Mouse (Mus musculus) CD8-positive naive resting alpha-beta T cell, adult 2 months (primary cell): ENCODE results near the gene Ubap1.

Experiments used
- DNase-seq, 2 experiments: peaks; one replicate each; pipeline ENCODE4 v3.0.0; 2022; ENCODE audit warnings: low read depth in 2 of 2, low spot score in 2 of 2

Gene Ubap1

DNA sequence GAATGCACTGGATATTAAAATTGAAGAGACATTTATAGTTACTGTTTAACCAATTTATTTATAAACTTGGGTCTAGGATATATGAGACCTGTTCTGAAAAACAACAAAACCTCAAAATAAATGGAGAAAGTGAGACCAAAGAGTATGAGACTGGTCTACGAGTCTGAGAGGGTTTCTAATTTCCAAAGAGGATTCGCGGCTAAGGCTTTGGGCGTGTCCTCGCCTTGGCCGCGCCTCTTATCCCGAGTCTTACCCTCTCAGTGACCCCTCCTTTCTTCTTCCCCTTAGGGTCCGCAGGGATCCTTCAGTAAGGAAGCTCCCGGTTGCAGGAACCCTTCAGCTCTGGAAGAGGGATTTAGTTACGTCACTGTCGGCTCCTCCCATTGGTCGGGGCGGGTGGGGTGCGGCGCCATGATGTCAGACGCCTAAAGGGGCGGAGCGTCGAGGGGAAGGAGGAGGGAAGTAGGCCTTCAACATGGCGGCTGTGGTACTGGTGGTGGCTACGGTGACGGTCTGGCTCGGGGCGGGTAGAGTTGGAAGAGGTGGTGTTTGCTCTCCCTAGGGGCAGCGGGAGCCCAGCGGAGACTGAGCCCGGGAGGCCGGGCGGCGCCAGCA lies at the start of gene Ubap1:
TSS of gene Ubap1 (plus strand) at position 413 of the 615 bp plus-strand sequence.
- peak; percentile 79 to 88 for DNase-seq

DNA sequence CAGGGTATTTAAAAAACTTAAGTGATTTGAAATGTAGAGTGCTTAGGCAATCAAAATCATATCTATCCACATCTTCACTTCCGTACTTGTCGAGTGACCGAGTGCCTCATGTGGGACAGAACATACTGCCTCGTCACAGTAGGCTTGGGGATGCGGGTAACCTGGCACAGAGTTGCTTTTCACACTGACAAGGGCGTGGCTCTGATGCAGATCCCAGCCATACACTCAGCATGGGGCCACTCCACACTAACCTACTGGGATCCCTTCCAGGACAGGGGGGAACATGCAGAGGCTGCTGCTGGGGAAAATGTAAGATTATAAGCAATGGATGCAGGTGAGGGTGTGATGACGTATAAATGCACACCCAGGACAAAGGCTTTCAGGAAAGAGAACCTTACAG lies 45.1 kb upstream of the Ubap1 start:
- DNase-seq, result no peak

DNA sequence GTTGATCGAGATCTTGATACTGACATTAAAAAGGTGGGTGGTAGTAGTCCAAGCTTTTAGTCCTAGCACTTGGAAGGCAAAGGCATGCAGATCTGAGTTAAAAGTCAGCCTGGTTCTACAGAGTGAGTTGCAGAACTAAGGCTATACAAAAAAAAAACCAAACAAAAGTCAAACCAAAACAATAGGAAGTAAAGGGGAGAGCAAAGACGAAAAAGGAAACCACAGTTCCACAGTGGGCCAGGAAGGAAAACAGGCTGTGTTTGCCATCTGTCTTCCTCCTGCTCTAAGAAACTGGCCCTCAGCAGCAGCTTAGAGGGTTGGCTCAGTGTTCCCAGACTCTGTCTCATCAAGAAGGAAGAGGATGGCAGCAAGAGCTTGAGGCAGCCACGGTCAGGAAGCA lies 44.5 kb upstream of the Ubap1 start:
- peak in 1 of 2 experiments; percentile 24 for DNase-seq

DNA sequence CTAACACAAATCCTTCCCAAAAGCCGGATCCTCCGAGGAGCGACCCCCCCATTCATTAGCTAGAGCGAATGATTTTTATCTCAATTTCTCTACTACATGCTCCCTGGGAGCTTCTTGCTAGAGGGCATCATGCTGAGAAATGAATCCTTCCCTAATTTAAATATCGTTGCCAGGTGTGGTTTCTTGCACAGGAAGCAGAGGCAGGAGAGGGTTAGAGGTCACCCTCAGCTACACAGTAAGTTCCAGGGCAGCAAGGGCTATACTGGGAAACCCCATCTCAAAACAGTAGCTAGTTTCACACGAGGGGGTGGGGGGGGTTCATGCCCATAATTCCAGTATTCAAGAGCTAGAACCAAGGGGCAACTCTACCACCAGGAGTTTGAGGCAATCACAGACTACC lies 41.4 kb upstream of the Ubap1 start:
- DNase-seq, result no peak

DNA sequence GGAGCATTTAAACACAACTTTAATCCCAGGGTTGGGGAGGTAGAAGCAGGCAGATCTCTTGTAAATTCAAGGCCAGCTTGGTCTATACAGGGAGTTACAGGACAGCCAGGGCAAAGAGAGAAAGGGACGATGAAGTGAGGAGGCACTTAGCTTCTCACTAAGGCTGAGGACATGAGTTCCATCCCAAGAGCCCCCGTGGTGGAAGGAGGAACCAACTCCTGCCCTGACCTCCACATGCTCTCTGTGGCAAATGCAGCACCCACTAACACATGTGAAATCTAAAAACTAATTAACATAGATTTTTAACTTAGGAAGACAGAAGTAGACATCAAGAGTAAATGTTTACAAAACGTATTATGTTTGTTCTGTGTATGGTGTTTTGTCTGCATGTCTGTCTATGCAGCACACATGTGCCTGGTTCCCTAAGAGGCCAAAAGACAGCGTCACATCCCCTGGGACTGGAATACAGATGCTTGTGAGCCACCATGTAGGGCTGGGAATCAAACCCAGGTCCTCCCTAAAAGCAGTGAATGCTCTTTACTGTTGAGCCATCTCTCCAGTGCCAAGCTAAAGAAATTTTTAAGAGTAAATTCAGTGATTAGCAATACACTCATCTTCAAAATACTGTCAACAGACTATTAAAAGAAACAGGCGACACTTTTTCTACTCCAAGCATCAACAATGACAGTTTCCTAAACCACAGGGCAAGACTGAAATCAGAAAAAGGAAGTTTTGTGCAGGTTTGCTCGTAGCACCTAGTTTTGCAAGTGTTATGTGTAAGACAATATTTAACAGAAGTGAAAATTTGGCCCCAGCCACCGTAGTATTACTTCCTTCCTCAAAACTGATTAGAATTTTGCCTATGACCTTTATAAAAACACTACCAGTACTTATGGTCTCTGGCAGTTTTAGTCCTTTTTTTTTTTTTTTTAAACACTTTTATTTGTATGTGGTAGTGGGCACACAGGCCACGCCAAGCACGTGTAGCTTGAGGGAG lies 37.9 kb upstream of the Ubap1 start:
- no peak for DNase-seq

DNA sequence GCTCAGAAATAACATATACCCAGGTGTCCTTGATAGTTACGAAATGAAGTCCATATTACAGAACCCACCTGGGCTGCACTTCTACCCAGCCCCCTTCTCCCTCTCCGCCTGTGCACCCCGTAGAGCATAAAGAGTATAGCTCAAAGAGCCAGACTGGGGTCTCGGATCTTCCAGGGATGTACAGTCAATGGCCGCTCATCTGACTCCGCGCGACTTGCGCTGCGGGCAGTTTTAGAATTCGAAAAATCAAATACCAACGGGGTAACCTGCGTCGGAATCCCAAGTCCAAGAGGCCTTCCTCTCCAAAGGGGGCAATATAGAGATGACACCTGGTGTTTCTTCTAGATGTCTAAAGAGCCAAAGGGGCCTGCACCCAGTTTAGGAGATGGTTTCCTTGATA lies 35.1 kb upstream of the Ubap1 start:
- no peak for DNase-seq

DNA sequence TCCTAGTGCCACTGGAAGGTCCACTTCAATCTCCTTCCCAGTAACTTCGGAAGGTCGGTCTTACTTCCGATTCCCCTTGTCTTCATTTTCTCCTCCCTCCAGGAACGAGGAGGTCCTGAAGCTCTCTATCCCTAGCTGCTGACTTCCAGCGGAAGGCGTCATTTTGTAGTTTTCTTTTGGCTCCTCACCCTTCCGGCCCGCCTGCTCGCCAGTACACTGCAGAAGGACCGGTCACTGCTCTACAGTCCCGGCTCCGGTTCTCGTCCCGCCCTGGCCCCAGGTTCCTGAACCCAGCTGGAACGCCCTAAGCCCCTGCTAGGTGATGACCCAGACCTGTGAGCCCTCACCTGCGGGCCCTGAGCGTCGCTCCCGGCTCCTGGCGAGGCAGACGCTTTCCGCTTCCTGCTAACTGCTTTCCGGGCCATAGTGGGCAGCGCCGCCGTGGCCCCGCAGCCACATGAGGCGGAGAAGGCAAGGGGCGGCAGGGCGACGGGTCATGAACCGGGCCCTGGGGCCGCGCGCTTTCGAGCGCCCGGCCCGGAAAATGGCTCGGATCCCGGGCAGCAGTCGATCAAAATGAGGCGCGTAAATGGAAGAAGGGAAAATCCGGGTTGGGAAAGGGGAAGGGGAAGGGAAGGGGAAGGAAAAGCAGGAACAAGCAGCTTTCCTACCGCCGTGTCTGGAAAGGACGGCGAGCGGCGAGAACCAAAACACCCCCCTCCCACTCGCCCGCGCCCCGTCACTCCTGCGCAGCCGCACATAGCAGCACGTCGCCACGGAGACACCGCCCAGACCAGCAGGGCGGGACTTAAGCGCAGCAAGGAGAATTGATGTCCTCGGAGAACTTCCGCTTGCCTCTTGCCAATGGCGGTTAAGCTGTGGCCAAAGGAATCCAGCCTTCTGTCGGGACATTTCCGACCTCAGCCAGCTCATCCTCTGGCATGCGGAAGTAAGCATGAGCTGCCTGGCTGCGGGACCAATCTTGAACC lies 34.4 kb upstream of the Ubap1 start, which contains the start of gene Dcaf12:
TSS of gene Dcaf12 (minus strand) at position 749 of the 989 bp plus-strand sequence.
- DNase-seq, result peak; percentile 83 to 91

DNA sequence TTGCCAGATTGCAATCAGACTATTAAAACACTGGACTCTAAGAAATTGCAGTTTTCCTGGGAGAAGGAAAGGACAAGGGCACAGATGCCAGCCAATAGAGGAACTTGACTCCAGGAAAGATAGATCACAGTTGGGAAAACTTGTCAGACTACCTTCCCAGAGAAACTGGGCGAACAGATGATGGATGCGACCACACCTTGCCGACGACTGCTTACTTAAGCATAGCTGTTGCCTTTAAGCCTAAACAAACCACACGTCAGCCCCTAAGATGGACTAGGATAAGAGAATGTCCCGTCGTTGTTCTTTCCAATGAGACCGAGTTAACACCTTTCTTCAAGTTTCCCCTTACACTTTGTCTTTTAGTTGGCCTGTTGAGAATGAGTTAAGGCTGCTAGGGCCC lies 33.6 kb upstream of the Ubap1 start:
- no peak for DNase-seq

DNA sequence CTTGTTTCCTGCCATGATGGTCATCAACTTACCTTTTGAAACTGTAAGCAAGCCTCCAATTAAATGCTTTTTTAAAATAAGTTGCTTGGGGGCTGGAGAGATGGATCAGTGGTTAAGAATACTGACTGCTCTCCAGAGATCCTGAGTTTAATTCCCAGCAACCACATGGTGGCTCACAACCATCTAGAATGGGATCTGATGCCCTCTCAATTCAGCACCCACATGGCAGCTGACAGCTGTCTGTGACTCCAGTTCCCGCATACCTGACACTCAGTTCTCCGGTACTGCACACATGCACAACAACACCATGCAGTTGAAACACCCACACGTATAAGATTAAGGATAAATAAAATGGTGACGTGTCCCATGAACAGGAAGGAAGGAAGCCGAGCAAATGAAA lies 30.5 kb upstream of the Ubap1 start:
- no peak for DNase-seq

DNA sequence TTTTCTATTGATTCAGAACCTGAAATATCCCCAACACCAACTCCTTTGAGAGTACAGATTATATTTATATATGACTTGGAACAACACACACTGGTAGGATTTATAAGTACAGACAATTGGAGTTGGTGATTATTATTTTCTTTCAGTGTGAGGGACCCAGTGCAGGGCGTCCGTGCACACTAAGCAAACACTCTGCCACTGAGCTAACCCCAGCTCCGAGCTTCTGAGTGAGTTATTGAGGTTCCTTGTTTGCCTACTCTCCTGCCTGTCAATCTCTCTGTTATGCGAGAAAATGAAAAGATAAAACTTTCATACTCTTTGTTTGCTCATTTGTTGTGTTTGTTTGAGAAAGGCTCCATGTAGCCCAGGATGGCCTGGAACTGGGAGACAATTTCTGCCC lies 27.8 kb upstream of the Ubap1 start:
- DNase-seq, result no peak

DNA sequence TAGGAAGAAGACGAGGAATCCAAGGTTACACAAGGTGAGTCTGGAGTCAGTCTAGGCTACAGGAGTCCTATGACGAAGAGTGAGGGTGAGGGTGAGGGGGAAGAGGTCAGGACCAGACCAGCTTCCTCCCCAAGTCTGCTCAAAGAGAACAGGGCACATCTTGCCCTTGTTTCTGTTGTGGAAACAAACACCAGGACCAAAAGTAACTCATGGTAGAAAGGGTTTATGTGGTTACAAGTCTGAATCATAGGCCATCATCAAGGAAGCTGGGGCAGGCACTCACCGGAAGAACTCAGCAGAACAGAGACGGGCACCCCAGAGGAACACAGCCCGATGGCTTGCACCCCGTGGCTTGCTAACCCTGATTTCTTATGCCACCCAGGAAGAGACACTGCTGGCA lies 21.9 kb upstream of the Ubap1 start:
- DNase-seq, result no peak

DNA sequence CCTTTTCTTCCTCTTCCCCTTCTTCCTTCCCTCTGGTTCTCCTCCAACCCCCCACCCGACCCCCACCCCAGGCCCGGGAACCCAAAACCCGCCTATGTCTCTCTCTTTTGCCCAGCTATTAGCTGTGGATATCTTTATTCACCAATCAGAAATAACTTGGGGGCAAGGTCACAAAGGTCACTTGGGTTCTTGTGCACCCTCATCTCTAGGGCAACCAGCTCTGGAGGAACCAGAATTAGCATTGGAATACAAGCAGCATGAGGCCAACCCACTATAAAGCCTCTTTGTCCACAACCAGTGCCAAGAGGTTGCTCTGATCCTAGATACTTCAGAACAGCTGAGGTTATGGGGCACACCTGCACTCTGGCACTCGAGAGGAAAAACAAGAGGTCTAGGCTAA lies 19.3 kb upstream of the Ubap1 start:
- DNase-seq, result no peak

DNA sequence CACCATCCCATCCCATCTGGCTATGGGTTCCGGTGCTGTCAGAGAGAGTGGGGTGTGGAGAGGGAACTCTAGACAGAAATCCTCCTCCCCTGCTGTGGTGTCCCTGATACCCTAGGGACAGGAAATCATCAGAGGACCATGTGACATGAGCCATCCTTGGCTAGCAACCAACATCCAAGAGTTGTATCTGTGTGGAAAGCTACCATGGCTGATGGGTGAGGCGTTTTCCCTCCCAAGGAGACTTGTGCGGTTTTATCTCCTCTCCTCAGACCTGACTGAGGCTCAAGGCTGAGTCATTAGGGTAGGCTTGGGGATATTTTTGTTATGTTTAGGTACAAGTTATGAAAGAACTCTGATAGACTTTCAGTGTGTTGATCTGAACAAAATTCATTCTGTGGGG lies 17.7 kb upstream of the Ubap1 start:
- no peak for DNase-seq

DNA sequence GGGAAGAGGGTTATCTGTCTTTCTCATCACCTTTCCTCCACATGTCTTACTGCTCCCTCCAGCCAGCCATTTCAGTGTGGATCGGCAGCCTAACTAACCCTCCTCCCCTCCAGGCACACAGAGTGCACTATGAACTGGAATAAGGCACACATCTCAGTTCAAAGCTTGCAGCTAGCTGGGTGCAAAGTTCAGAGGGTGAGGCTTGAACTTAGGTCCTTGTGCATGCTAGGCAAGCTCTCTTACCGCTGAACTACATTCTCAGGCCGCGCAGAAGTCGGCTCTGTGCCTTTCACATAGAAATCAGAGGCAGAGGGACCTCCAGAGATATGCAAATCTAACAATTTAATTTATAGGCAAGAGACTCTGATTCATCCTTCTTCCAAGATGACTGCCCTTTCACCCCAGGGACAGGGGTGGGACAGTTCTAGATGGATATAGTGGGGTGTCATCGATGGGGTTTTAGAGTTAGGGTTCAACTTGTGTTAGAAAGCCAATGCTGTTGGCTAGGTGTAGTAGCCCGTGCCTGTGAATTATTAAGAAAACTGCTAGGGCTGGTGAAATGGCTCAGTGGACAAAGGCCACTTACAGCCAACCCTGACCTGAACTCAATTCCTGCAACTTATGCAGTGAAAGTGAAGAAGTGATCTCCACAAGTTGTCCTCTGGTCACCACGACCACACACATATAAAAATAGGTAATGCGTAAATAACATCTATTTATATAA lies 16.9 kb upstream of the Ubap1 start:
- DNase-seq, result no peak

DNA sequence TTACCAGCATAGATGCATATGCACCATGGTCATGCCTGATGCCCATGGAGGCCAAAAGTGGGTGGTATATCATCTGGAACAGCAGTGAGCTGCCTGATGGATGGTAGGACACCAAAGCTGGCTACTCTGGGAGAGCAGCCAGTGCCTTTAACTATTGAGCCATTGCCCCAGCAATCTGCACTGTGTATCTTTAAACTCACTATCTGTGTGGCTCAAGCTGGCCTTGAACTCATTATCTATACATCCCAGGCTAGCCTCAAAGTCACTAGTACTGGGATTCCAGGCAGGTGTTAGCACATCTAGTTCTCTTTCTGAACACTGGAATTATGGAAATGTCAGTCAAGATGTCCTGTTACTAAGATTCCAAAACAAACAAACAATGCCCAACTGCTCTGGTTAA lies 12.2 kb upstream of the Ubap1 start:
- no peak for DNase-seq

DNA sequence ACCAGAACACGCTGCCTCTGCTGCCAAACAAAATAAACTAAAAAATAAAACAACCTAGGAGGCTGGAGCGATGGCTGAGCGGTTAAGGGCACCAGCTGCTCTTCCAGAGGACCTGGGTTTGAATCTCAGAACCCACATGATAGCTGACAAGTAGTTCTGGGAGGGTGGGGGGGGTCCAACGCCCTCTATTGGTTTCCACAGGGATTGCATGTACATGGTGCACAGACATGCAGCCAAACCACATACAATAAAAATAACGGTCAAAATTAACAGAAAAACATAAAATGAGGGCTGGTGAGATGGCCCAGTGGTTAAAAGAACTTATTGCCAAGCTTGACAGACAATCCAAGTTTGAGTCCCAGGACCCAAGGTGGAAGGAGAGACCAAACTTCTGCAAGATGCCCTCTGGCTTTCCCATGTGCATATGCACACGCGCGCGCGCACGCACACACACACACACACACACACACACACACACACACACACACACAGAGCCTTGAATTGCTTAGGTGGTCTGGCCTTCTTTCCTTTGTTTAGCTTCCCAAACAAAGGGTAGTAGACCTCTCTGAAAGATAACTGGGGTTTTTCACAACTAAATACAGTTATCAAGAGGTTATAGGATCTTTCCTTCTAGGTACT lies 7.8 kb upstream of the Ubap1 start:
- DNase-seq, result no peak

DNA sequence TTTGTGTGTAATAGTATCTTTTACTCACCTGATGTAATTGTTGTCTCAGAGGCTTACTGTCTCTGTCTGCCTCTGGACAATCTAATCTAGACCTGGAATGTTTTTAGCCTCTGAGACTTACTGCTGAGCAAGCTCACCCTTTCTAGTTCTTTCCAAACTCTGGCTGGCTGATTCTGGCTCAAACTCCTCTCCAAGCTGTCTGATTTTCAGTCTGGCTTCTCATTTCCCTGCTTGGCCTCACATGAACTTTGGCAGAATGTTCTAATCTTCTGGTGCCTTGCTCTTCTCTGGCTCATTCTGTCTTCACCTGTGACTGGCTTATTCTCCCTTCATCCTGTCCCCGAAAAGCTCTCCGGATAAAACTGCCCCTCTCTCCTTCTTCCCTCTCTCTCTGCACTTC lies 2.8 kb upstream of the Ubap1 start:
- no peak for DNase-seq

DNA sequence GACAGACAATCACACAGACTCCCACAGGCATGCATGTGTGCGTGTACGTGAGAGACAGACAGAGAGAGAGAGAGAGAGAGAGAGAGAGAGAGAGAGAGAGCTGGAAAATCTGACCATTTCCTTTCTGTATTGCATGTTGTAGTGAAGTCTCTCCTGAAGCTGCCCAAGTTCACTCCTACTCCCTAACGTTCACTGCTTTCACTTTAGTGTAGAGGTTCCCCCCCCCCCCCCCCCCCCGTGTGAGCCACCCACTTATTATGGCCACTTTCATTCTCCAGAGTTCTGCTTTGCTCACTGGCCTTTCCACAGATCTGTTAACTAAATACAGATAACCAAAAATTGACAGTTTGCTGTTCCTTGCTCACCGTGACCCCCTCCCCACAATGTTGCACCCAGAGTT lies 957 bp upstream of the Ubap1 start:
- DNase-seq, result peak in 1 of 2 experiments; percentile 14

DNA sequence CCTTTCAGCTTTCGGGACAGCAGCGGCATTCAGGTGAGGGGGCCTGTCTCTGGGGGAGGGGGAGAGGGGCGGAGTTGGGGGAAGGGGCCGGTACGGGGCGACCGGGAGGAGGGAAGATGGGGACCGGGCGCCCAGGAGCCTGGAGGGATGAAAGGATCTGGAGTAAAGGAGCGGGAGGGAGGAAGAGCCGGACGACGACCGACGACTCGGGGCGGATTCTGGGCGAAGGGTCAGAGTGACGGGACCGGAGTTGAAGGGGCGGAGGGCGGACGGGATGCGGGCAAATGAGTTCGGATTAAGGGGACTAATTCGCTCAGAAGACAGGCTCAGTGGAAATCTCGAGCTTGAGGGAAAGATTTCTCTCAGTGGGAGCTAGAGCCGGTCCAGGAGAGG lies 399 bp downstream of the Ubap1 start:
- DNase-seq, result no peak

DNA sequence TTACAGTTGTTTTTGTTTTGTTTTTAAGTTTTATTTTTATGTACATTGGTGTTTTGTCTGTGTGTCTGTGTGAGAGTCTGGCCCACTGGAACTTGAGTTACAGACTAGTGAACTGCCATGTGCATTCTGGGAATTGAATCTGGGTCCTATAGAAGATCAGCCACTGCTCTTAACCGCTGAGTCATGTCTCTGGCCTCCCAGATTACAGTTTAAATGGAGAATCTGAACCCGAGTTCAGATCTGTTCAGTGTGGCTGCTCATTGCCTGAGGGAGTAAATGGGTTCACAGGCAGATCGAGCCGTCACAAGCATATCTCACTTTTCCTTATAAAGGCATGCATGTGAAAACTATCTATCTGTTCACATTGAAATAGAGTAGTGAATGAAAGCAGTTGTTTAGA lies 4.0 kb downstream of the Ubap1 start:
- no peak for DNase-seq
